Mouse (Mus musculus): ENCODE results near the gene Piwil4. TPM values are rescaled to one million over a fixed set of nuclear protein-coding genes. Genes with fewer than 3 reads are reported as not detected.
"Not testable (repeated sequence)": the region's sequence is repeated elsewhere in the genome, so short reads cannot be mapped to it uniquely, and the experiment has no call there.

Gene Piwil4
- polyA plus RNA-seq, 1 experiment from 2014 or later: not detected

GRCm38 (mm10) chr9:14718332-14718691 is 22.2 kb downstream of the Piwil4 start:
- H3K4me1 ChIP-seq: peaks cover 4% of the 10 kb centered on the region
- no peak for DNase-seq (ENCODE audit: low spot score)
- H3K4me3 ChIP-seq: no peak overlapping the region
- no peaks in the 10 kb centered on the region for H3K9me3 ChIP-seq
- H3K27ac ChIP-seq: no peak overlapping the region
- no peaks in the 10 kb centered on the region; the same call in 1 of the 2 replicates for H3K27me3 ChIP-seq (ENCODE audit: insufficient read depth, poor library complexity, severe bottlenecking)
- H3K36me3 ChIP-seq: no peaks in the 10 kb centered on the region

GRCm38 (mm10) chr9:14717689-14718331 is 22.7 kb downstream of the Piwil4 start:
- 46% methylated on average over 14 of the region's 14 CpGs for WGBS
- Histone ChIP-seq H3K4me1 (peaks cover 4% of the 10 kb centered on the region), H3K4me3 (no peak overlapping the region), H3K27ac (no peak overlapping the region), H3K36me3 (no peaks in the 10 kb centered on the region), H3K9me3 (no peaks in the 10 kb centered on the region), H3K27me3 (ENCODE audit: insufficient read depth, poor library complexity, severe bottlenecking) (no peaks in the 10 kb centered on the region; the same call in 1 of the 2 replicates)
- DNase-seq (ENCODE audit: low spot score): no peak

DNA sequence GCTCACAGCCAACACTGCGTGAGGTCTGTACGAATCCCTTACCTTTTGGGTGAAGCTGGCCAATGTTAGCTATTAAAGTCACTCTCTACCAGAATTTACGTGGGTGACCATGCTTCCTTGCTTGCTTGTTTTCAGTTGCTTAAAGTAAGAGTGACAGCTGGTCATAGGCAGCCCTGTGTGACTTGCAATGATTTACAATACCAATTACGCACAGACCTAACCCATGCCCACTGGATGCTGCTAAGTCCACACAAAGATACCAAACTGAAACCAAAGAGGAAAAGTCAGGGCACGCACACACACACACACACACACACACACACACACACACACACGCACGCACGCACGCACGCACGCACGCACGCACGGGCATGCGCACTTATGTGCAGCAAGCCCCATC is 25.3 kb downstream of the Piwil4 start:
- Histone ChIP-seq H3K4me1 (peaks cover 4% of the 10 kb centered on the region), H3K27me3 (ENCODE audit: insufficient read depth, poor library complexity, severe bottlenecking) (no peaks in the 10 kb centered on the region), H3K27ac (no peak overlapping the region), H3K36me3 (no peaks in the 10 kb centered on the region), H3K4me3 (no peak overlapping the region), H3K9me3 (no peaks in the 10 kb centered on the region)
- WGBS: 95% methylated on average over 15 of the region's 15 CpGs
- DNase-seq (ENCODE audit: low spot score): no peak

DNA sequence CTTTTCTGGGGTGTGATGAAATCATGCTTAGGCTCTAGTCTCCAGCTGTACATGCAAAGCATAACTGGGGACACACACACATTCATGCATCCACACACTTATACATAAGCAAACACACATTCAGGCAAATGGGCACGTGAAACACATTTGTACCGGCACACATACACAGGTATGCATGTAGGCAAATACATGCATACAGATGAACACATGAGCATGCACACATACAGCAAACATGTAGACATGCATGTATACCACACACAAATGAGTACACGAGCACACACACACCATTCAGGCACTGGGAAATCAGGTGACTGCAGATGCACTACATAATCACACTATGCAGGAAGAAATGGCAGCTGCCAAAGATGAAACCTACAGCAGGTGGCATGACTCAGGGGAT is 29.6 kb downstream of the Piwil4 start:
- WGBS: 79% methylated on average over 3 of the region's 3 CpGs
- H3K36me3 ChIP-seq: no peaks in the 10 kb centered on the region

DNA sequence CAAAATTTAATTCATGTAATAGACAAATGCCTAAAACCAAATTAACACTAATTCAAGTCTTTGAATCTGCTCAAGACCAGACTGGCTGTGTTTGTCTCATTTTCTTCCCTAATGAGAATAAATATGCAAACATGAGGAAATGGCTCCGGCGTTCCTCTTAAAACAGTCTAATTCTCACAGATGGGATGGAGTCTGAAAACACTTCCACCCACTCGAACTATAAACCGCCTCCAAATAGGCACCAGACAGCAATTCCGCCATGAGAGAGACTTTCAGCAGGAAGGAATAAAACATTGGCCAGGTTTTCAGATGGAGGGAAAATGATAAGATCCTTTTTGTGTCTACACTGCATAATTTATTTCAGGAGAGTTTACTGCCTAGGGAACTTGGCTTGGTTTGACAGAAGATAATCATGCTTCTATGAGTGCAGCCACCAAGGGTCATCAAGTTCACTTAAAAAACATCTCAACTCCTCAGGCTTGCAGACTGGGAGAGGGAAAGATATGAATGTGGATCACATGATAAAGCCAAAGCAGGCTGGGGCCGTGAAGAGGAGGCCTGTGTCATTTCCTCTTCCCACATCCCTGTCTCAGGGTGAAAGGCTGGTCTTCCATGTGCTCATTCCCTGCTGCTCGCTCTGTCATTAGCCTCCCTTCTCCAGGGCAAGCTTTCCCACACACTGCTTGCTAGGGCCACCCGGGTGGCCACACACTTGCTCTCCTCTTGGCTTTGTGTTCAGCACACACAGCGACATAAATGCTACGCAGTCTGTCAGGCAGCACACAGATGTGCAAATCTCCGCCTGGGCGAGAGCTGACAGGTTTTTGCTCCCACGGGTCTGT is 35.0 kb downstream of the Piwil4 start:
- WGBS: 69% methylated on average over 13 of the region's 13 CpGs
- Histone ChIP-seq H3K4me1 (peaks cover 7% of the 10 kb centered on the region), H3K27me3 (ENCODE audit: insufficient read depth, poor library complexity, severe bottlenecking) (no peaks in the 10 kb centered on the region), H3K27ac (no peak overlapping the region; the same call in 1 of the 2 replicates), H3K9me3 (no peaks in the 10 kb centered on the region), H3K4me3 (no peak overlapping the region), H3K36me3 (no peaks in the 10 kb centered on the region)
- no peak for DNase-seq (ENCODE audit: low spot score)

More for the DNA sequence above, 29.6 kb downstream of the Piwil4 start:
- DNase-seq (ENCODE audit: low spot score): no peak
- no peaks in the 10 kb centered on the region for H3K27me3 ChIP-seq (ENCODE audit: insufficient read depth, poor library complexity, severe bottlenecking)
- no peaks in the 10 kb centered on the region for H3K9me3 ChIP-seq
- H3K4me1 ChIP-seq: peaks cover 1% of the 10 kb centered on the region; the same call in 1 of the 2 replicates
- no peak overlapping the region for H3K27ac ChIP-seq
- no peak overlapping the region for H3K4me3 ChIP-seq

DNA sequence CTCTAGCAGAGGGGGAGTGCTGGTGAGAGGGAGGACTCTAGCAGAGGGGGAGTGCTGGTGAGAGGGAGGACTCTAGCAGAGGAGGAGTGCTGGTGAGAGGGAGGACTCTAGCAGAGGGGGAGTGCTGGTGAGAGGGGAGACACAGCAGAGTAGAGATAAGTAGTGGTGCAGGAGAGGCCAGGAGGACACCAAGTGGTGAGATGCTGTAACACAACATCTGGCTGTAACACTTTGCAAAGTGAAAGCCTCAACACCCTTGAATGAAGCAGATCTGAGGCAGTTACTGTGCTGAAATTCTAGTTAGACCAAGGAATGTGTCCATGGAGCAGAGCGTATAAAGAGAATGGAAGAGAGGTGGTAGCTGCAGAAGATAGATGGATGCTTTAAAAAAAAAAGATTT is 39.7 kb downstream of the Piwil4 start:
- H3K27ac ChIP-seq; H3K36me3 ChIP-seq; H3K4me3 ChIP-seq; H3K9me3 ChIP-seq; H3K4me1 ChIP-seq; H3K27me3 ChIP-seq (ENCODE audit: insufficient read depth, poor library complexity, severe bottlenecking); DNase-seq (ENCODE audit: low spot score): not testable (repeated sequence)
- WGBS: 78% methylated on average over 1 of the region's 1 CpGs

DNA sequence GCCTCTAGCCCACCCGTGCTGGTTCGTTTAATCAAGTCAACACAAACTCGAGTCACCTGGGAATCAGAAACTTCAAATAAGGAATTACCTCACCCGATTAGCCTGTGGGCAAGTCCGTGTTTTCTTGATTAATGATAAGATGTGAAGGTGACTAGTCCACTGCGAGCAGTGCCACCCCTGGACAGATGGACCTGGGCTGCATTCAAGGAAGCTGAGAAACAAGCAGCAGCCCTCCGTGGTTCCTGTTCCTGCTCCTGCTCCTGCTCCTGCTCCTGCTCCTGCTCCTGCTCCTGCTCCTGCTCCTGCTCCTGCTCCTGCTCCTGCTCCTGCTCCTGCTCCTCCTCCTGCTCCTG is 41.3 kb downstream of the Piwil4 start:
- no peaks in the 10 kb centered on the region for H3K4me1 ChIP-seq
- no peak overlapping the region for H3K27ac ChIP-seq
- 45% methylated on average over 7 of the region's 7 CpGs for WGBS
- H3K4me3 ChIP-seq: no peak overlapping the region
- H3K27me3 ChIP-seq (ENCODE audit: insufficient read depth, poor library complexity, severe bottlenecking): no peaks in the 10 kb centered on the region
- H3K36me3 ChIP-seq: no peaks in the 10 kb centered on the region
- no peaks in the 10 kb centered on the region for H3K9me3 ChIP-seq
- DNase-seq (ENCODE audit: low spot score): no peak

DNA sequence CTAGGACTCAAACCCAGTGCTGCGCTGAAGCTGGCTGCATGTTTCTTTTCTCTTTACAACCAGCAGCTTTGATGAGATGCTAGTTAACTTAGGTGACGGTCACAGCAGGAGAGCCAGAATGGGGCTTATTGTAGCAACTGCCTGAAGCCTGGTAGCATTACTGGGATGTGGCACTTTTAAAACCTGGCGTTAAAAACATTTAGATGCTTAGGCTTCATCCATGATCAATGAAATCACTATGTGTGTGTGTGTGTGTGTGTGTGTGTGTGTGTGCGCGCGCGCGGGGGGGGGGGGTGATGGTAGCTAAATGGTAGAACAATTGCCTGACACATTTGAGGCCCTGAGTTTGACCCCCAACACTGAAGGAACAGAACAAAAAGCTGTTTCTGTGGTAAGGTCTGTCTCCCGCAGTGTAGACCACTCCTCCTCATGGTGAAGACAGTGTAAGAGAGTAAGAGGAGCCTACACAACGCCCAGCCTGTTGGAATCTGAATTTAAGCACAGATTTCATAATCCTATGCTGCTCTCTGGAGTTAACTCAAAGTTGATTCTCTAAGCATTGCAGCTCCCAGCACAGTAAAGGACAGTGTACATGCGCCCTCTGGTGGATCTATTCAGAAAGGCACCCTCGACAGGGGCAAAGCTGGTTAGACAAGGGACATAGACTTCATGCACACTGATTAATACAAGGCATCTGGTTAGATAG is 41.8 kb downstream of the Piwil4 start:
- Histone ChIP-seq H3K9me3 (no peaks in the 10 kb centered on the region), H3K27me3 (ENCODE audit: insufficient read depth, poor library complexity, severe bottlenecking) (no peaks in the 10 kb centered on the region), H3K4me3 (no peak overlapping the region), H3K36me3 (no peaks in the 10 kb centered on the region), H3K27ac (no peak overlapping the region), H3K4me1 (no peaks in the 10 kb centered on the region)
- 51% methylated on average over 12 of the region's 12 CpGs for WGBS
- peak; percentile 92 for DNase-seq (ENCODE audit: low spot score)

DNA sequence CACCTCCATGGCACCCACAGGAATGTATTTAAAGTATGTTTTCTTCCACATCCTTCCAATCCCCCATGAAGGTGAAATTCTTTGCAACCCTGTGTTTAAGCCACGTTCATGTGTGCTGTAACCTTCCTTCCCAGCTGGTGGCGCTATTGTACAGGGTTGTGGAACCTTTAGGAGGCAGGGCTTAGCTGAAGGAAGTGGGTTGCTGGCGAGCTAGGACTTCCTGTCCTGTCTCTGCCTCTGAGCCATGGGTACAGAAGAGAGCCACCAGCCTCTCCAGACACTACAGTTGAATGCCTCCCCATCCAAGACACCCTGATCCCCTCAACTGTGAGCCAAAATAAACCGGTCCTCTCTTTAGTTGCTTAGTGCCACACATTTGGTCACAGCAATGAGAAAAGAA is 42.6 kb downstream of the Piwil4 start:
- WGBS: 58% methylated on average over 4 of the region's 4 CpGs

GRCm38 (mm10) chr9:14689376-14690108 is 51.0 kb downstream of the Piwil4 start:
- 18% methylated on average over 12 of the region's 12 CpGs for WGBS
- no peaks in the 10 kb centered on the region for H3K9me3 ChIP-seq
- peak overlapping the region; percentile 79 for H3K27ac ChIP-seq
- peak overlapping the region; percentile 31; the same call in 1 of the 2 replicates for H3K4me3 ChIP-seq
- H3K36me3 ChIP-seq: no peaks in the 10 kb centered on the region
- H3K4me1 ChIP-seq: peaks cover 38% of the 10 kb centered on the region
- DNase-seq (ENCODE audit: low spot score): peak; percentile 89
- H3K27me3 ChIP-seq (ENCODE audit: insufficient read depth, poor library complexity, severe bottlenecking): no peaks in the 10 kb centered on the region

More for the DNA sequence above, 42.6 kb downstream of the Piwil4 start:
- Histone ChIP-seq H3K9me3 (no peaks in the 10 kb centered on the region), H3K27me3 (ENCODE audit: insufficient read depth, poor library complexity, severe bottlenecking) (no peaks in the 10 kb centered on the region), H3K4me1 (no peaks in the 10 kb centered on the region), H3K27ac (no peak overlapping the region), H3K4me3 (no peak overlapping the region), H3K36me3 (no peaks in the 10 kb centered on the region)
- no peak for DNase-seq (ENCODE audit: low spot score)

GRCm38 (mm10) chr9:14684363-14684762 is 56.2 kb downstream of the Piwil4 start:
- H3K27me3 ChIP-seq (ENCODE audit: insufficient read depth, poor library complexity, severe bottlenecking): no peaks in the 10 kb centered on the region
- no peaks in the 10 kb centered on the region for H3K36me3 ChIP-seq
- 56% methylated on average over 4 of the region's 4 CpGs for WGBS
- no peak for DNase-seq (ENCODE audit: low spot score)
- H3K9me3 ChIP-seq: no peaks in the 10 kb centered on the region
- no peak overlapping the region for H3K27ac ChIP-seq
- H3K4me1 ChIP-seq: peaks cover 49% of the 10 kb centered on the region
- H3K4me3 ChIP-seq: no peak overlapping the region

GRCm38 (mm10) chr9:14682741-14683140 is 57.8 kb downstream of the Piwil4 start:
- Histone ChIP-seq H3K27ac (peak overlapping the region; percentile 22; the same call in 1 of the 2 replicates), H3K4me3 (no peak overlapping the region), H3K27me3 (ENCODE audit: insufficient read depth, poor library complexity, severe bottlenecking) (no peaks in the 10 kb centered on the region), H3K4me1 (peaks cover 37% of the 10 kb centered on the region), H3K36me3 (0 out of 2 replicates have a peak, but pooled peaks cover 2% of the 10 kb centered on the region), H3K9me3 (no peaks in the 10 kb centered on the region)
- DNase-seq (ENCODE audit: low spot score): no peak

All from heart, embryonic 10.5 days (tissue).